Mouse (Mus musculus) erythroblast, embryonic 14.5 days (primary cell): ENCODE measurements around the gene Zbtb22.

Experiments used
- GATA1 ChIP-seq: IDR thresholded peaks from 2 replicates; pipeline ENCODE4 v1.6.1; 2012; ENCODE audit warnings: low read length, inconsistent platforms, mixed read lengths
- TAL1 ChIP-seq: IDR thresholded peaks from 3 replicates; pipeline ENCODE4 v1.6.1; 2012; ENCODE audit warnings: low read length, inconsistent platforms, mixed read lengths

DNA sequence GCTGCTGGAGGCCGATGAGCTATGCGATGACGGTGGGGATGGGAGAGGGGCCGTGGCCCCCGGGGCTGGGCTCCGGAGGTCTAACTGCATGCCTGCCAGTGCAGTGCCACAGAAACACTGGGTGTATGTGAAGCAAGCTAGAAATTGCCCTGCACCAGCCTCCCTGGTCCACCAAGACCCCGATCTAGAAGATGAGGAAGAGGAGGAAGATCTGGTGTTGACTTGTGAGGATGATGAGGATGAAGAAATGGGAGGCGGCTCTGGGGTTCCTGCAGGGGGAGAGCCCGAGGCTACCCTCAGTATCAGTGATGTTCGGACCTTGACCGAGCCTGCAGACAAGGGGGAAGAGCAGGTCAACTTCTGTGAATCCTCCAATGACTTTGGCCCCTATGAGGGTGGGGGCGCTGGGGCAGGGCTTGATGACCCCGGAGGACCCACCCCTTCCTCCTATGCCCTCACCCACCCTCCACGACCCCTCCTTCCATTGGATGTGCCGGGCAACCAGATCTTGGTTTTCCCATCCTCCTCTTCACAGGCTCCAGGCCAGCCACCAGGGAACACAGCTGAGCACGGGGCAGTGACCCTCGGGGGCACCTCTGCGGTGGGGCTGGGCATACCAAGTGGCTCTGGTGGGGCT, 2.1 kb downstream of the Zbtb22 start:
- no peak for TF ChIP-seq GATA1
- no peak for TF ChIP-seq TAL1
